Mouse (Mus musculus) heart, embryonic 15.5 days (tissue): ENCODE data around the gene Hypm. TPM values are rescaled to one million over a fixed set of nuclear protein-coding genes. Genes with fewer than 3 reads are reported as not detected.

Source experiments
- ATAC-seq: fragments of 200-750 bp; cut with Nextera tagmentation; replicated peaks from 2 replicates; pipeline ENCODE4 v1.8.0; 2017; ENCODE audit warnings: low read depth, moderate TSS enrichment; ENCODE audit not compliant: insufficient number of reproducible peaks, insufficient read depth, low FRiP score
- H3K27ac ChIP-seq: fragments of 300-500 bp; sonication (generic); 2 replicates; pipeline ENCODE4 v1.5.1; 2015; ENCODE audit warnings: mild to moderate bottlenecking, inconsistent platforms
- H3K27me3 ChIP-seq: fragments of 300-500 bp; sonication (generic); 2 replicates; pipeline ENCODE4 v1.6.1; 2015; ENCODE audit warnings: inconsistent platforms
- H3K36me3 ChIP-seq: fragments of 300-500 bp; sonication (generic); 2 replicates; pipeline ENCODE4 v1.6.1; 2015; ENCODE audit warnings: mild to moderate bottlenecking, inconsistent platforms
- H3K4me1 ChIP-seq: fragments of 300-500 bp; sonication (generic); replicated peaks from 2 replicates; pipeline ENCODE4 v1.6.1; 2015; ENCODE audit warnings: inconsistent platforms
- H3K4me2 ChIP-seq: fragments of 300-500 bp; sonication (generic); 2 replicates; pipeline ENCODE4 v1.6.1; 2015; ENCODE audit warnings: inconsistent platforms, mild to moderate bottlenecking, moderate library complexity
- H3K4me3 ChIP-seq: fragments of 300-500 bp; sonication (generic); 2 replicates; pipeline ENCODE4 v1.5.1; 2015; ENCODE audit warnings: mild to moderate bottlenecking, inconsistent platforms
- H3K9ac ChIP-seq: fragments of 300-500 bp; sonication (generic); 2 replicates; pipeline ENCODE4 v1.6.1; 2015; ENCODE audit warnings: mild to moderate bottlenecking, inconsistent platforms
- H3K9me3 ChIP-seq: fragments of 300-500 bp; sonication (generic); replicated peaks from 2 replicates; pipeline ENCODE4 v1.6.1; 2016; ENCODE audit warnings: inconsistent platforms
- WGBS: fragments of 180-500 bp; shearing (Covaris S2); methylation state at CpG from one replicate; pipeline ENCODE4 v1.1.7; 2015; ENCODE audit warnings: mixed read lengths; 5-methylcytosine and 5-hydroxymethylcytosine counted together
- polyA plus RNA-seq: library from polyadenylated mRNA; unstranded; fragments of >200 nt; fragmentation: Nextera tagmentation; extraction: Ambion mirVana; gene quantifications from 2 replicates; pipeline ENCODE4 v1.2.1, GENCODE M21; 2015

The Hypm gene
- polyA plus RNA-seq = not detected in 2 replicates

DNA sequence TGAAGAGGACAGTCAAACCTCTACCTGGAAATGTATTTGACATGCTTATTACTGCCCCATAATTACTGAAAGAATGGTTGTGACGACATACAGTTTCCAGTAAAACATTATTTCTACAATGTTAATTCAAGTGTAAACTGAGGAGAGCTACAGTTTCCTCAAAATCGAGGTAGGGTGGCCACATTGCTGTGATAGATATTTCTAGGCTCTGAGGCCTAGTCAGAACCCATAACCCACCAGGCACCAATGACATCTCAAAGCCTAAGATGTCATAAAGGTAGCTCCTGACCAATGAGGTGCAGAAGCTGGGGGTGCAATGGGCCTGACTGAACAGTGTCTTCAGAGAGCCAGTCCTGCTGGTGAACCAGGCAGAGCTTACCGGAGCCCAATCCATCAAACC is at the start of gene Hypm:
Gene Hypm, plus strand, starts transcription at position 301 of the 400 bp plus-strand sequence.
- H3K27me3 ChIP-seq = no peaks in the 10 kb centered on the region
- WGBS = 77% methylated on average over 3 of the region's 3 CpGs
- H3K4me2 ChIP-seq = no peak within 1 kb of the TSS
- H3K9me3 ChIP-seq = no peaks in the 10 kb centered on the region
- no peak within 1 kb of the TSS for H3K27ac ChIP-seq
- H3K4me1 ChIP-seq = no peaks in the 10 kb centered on the region
- H3K4me3 ChIP-seq = no peak within 1 kb of the TSS
- H3K36me3 ChIP-seq = no peaks in the 10 kb centered on the region
- no peak within 1 kb of the TSS for H3K9ac ChIP-seq
- ATAC-seq = no peak

DNA sequence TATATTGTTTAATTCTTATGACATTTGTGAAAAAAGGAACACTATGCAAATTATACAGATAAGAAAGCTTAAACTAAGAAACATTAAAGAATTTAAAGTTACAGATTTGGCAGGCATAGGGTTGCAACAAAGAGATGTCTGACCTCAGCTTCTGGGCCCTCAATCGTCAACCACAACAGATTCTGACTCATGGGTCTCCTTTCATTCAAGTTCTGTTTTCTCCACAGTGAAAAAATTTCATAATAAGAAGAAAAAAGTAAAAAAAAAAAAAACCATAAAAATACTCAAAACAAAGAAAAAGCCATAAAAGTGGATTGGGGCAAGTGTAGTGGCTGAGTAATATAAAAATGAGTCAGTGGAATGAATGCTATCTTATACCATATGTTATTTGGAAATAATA is 36.6 kb upstream of the Hypm start:
- Histone ChIP-seq H3K4me1 (no peaks in the 10 kb centered on the region), H3K27ac (no peak overlapping the region), H3K9me3 (no peaks in the 10 kb centered on the region), H3K4me3 (no peak overlapping the region), H3K4me2 (no peak overlapping the region), H3K27me3 (no peaks in the 10 kb centered on the region), H3K36me3 (no peaks in the 10 kb centered on the region), H3K9ac (no peak overlapping the region)
- 51% methylated on average over 1 of the region's 1 CpGs for WGBS
- ATAC-seq = no peak

DNA sequence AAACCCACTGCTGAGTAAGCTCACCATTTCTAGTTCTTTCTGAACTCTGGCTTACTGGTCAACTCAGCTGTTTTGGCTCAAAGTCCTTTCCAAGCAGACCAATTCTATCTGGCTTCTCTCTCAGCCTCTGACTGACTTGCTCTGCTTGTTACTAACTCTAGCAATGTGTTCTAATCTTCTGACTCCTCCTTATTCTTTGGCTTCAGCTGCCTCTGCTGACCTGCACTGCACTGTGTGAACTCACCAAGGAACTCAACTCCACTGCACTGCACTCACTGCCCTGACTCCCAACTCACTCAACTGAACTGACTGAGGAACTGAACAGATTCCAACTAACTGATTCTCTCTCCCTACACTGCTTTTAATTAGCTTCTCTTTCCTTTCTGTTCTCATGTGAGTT is 34.3 kb upstream of the Hypm start:
- no peaks in the 10 kb centered on the region for H3K27me3 ChIP-seq
- H3K36me3 ChIP-seq = no peaks in the 10 kb centered on the region
- no peaks in the 10 kb centered on the region for H3K9me3 ChIP-seq
- H3K4me3 ChIP-seq = no peak overlapping the region
- H3K4me2 ChIP-seq = no peak overlapping the region
- no peak for ATAC-seq
- no peak overlapping the region for H3K27ac ChIP-seq
- H3K9ac ChIP-seq = no peak overlapping the region
- H3K4me1 ChIP-seq = no peaks in the 10 kb centered on the region

- Histone ChIP-seq H3K9me3 (no peaks in the 10 kb centered on the region), H3K4me3 (no peak overlapping the region), H3K27me3 (no peaks in the 10 kb centered on the region), H3K9ac (no peak overlapping the region), H3K36me3 (no peaks in the 10 kb centered on the region), H3K4me1 (no peaks in the 10 kb centered on the region), H3K27ac (no peak overlapping the region), H3K4me2 (no peak overlapping the region)
- ATAC-seq = no peak
- 64% methylated on average over 2 of the region's 2 CpGs for WGBS
Observed at GRCm38 (mm10) chrX:9834779-9835178, 11.9 kb upstream of the Hypm start.

- Histone ChIP-seq H3K4me3 (no peak within 1 kb of the TSS), H3K4me2 (no peak within 1 kb of the TSS), H3K27me3 (no peaks in the 10 kb centered on the region), H3K4me1 (no peaks in the 10 kb centered on the region), H3K9me3 (no peaks in the 10 kb centered on the region), H3K27ac (no peak within 1 kb of the TSS), H3K9ac (no peak within 1 kb of the TSS), H3K36me3 (no peaks in the 10 kb centered on the region)
- ATAC-seq = no peak
- WGBS = 69% methylated on average over 1 of the region's 1 CpGs
Observed at GRCm38 (mm10) chrX:9849403-9849802, 2.7 kb downstream of the Hypm start, which contains the start of gene H2al3. Gene H2al3 (plus strand): TSS chrX:9849703.

DNA sequence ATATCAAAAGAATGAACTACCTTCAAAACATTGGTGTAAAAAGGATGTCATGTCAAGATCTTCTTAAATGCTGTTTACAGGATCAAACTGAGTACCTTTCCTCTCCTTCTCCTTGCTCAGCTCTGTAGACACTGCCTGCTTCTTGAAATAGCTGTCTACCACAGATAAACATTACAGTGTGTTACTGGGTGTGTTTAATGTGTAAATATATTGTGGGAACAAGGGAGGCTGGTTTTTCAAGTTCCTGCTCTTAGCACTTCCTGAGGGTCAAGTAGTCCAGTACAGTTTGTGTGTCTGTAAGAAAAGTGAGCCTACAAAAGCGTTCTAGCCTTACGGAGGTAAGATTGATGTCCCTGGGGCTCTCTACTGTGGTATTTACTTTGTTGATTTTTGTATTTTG is 15.1 kb downstream of the Hypm start:
- Histone ChIP-seq H3K9ac (no peak overlapping the region), H3K4me3 (no peak overlapping the region), H3K27ac (no peak overlapping the region), H3K4me1 (no peaks in the 10 kb centered on the region), H3K27me3 (no peaks in the 10 kb centered on the region), H3K9me3 (no peaks in the 10 kb centered on the region), H3K36me3 (no peaks in the 10 kb centered on the region), H3K4me2 (no peak overlapping the region)
- WGBS = 79% methylated on average over 2 of the region's 2 CpGs
- ATAC-seq = no peak

GRCm38 (mm10) chrX:9875519-9875918 is 28.8 kb downstream of the Hypm start:
- Histone ChIP-seq H3K4me2 (no peak overlapping the region), H3K4me3 (no peak overlapping the region), H3K9me3 (no peaks in the 10 kb centered on the region), H3K27me3 (no peaks in the 10 kb centered on the region), H3K27ac (no peak overlapping the region), H3K4me1 (no peaks in the 10 kb centered on the region), H3K36me3 (no peaks in the 10 kb centered on the region), H3K9ac (no peak overlapping the region)
- 85% methylated on average over 2 of the region's 2 CpGs for WGBS
- no peak for ATAC-seq

- Histone ChIP-seq H3K9me3 (no peaks in the 10 kb centered on the region), H3K9ac (no peak within 1 kb of the TSS), H3K4me1 (no peaks in the 10 kb centered on the region), H3K36me3 (no peaks in the 10 kb centered on the region), H3K4me2 (no peak within 1 kb of the TSS), H3K4me3 (no peak within 1 kb of the TSS), H3K27ac (no peak within 1 kb of the TSS), H3K27me3 (no peaks in the 10 kb centered on the region)
- ATAC-seq = no peak
- 65% methylated on average over 2 of the region's 2 CpGs for WGBS
Observed at GRCm38 (mm10) chrX:9885322-9885721, 38.6 kb downstream of the Hypm start, which contains the start of gene Sytl5. Gene Sytl5 (plus strand): TSS chrX:9885622.

Other genes with a start within 250 kb of the Hypm start
- 57.9 and 59.4 TPM in 2 replicates for gene Dynlt3, start 183.9 kb upstream of the Hypm start, polyA plus RNA-seq
- gene H2al3, start 2.8 kb downstream of the Hypm start, polyA plus RNA-seq = not detected in 2 replicates
- 0.21 and 0.52 TPM in 2 replicates for gene Sytl5, start 38.7 kb downstream of the Hypm start, polyA plus RNA-seq